Mouse (Mus musculus) kidney, postnatal 4 days (tissue): ENCODE measurements around the gene Gm49661.

Source experiments
- DNase-seq, 2 experiments: peaks; one replicate each; pipeline ENCODE4 v3.0.0; 2021; ENCODE audit warnings: mixed read lengths in 2 of 2

Gm49661 gene

GRCm38 (mm10) chr8:84969241-84970134 lies at the start of gene Gm49661, which contains the start of the genes Prdx2 and Rnaseh2a:
TSS of gene Gm49661 (minus strand) at chr8:84969433.
TSS of gene Prdx2 (plus strand) at chr8:84969587.
TSS of gene Rnaseh2a (minus strand) at chr8:84969767.
- peak; percentile 85 to 92 for DNase-seq

- DNase-seq, result no peak
Measured at GRCm38 (mm10) chr8:85017209-85017608, 48.0 kb upstream of the Gm49661 start.

DNA sequence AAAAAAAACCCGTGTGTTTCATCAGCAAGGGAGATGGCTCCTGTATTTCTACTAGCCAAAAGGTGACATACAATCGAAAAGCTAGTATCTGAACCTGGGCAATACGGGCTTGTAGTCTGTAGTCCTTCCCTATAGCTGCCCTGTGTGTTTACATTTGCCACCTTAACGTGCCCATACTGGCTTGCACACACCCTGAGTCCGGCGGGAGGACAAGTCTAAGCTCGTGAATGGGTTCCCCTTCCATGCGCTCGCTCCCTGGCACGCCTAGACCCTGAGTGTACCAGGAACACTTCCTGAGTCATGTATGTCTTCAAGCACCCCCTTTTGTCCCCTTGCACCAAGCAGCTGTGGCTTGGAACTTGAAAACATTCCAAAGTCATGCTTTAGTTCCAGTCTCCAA lies 47.5 kb upstream of the Gm49661 start:
- no peak for DNase-seq

DNA sequence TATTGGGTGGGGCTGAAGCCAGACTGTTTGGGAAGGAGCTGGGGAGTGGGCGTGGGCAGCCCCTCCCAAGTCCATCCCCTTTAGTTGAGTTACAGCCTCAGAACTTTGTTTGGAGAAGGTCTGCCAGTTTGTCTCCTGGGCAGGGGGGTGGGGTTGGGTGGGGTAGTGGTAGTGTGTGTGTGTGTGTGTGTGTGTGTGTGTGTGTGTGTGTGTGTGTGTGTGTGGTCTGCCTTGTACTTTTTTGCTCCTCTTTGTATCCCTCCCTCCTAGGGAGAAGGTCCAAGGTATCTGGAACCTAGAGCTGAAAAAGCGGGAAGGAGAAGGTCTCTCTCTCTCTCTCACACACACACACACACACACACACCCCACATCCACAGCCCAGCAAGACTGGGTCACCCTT lies 45.2 kb upstream of the Gm49661 start, which contains the start of gene Best2:
Gene Best2 (minus strand): TSS at position 101 of the 400 bp plus-strand sequence.
- DNase-seq, result no peak

GRCm38 (mm10) chr8:85013230-85013840 lies 44.1 kb upstream of the Gm49661 start:
- DNase-seq, result peak; percentile 85 to 90

DNA sequence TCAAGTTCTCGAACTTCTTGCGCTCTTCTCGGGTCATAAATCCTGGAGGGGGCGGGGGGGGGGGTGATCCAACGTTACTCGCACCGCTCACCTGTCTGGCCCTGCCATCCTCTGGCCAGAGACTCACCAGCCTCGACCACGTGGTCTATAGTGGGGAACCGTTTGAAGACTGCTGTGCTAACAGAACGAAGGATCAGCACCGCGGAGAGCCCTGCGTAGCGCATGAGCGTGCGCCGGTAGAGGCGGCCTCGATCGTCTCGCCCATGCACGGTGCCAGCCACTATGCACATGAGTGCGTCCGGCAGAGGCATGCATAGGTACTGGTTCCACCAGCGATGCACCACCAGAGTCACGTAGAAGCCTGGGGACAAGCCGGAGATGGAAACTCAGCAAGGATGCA lies 42.0 kb upstream of the Gm49661 start:
- DNase-seq, result peak; percentile 33 to 43

- peak; percentile 65 to 72 for DNase-seq
Measured at GRCm38 (mm10) chr8:85007686-85008085, 38.5 kb upstream of the Gm49661 start.

DNA sequence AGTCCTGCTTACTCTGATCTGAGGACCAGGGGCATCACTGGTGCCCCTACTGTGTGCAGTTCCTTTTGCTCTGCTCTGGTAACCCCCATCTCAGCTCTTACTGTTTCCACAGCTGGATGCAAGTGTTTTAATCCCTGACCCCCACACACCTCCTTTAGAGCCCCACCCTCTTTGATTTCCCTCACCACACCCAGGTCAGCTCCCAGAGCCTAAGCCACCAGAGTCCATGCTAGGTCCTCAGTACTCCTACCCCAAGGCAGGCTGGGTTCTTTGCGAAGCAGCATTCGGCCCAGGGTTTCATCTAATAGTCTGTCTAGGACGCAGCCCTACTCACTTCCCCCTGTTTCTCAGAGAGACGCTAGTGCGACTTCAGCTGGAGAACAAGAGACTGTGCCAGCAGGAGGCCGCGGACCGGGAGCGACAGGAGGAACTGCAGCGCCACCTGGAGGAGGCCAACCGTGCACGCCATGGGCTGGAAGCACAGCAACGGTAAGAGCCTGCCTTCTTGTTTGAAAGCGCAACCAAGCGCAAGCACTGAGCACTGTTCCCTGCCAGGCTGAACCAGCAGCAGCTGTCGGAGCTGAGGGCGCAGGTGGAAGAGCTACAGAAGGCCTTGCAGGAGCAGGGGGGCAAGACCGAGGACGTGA lies 28.5 kb upstream of the Gm49661 start:
- DNase-seq, result peak; percentile 95

- DNase-seq, result no peak
Measured at GRCm38 (mm10) chr8:84996978-84997377, 27.7 kb upstream of the Gm49661 start.

- DNase-seq, result no peak
Measured at GRCm38 (mm10) chr8:84995680-84996079, 26.4 kb upstream of the Gm49661 start.

GRCm38 (mm10) chr8:84994375-84994774 lies 25.1 kb upstream of the Gm49661 start:
- no peak for DNase-seq

DNA sequence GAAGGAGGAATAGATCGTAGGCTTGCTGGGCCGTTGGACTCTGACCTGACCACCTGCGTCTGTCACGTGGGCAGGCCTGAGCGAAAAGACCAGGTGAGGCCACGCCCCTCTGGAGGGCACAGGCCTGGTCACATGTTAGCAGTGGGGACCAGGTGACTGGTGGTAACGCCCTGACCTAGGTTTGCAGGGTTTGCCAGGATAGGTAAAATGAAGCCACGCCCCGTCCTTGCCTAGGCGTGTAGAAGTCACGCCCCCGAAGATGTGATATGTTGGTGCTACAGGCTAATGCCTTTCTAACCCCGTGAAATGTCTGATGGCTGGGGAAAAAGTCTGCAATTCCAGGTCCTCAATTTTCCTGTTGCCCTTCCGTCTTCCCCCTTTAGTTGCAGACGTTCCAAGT lies 21.6 kb upstream of the Gm49661 start:
- DNase-seq, result peak; percentile 85 to 92

- DNase-seq, result peak; percentile 99
Measured at GRCm38 (mm10) chr8:84990349-84990748, 21.1 kb upstream of the Gm49661 start, which contains the start of gene Hook2. TSS of gene Hook2 (plus strand) at chr8:84990603.

GRCm38 (mm10) chr8:84989810-84990209 lies 20.6 kb upstream of the Gm49661 start:
- peak; percentile 97 to 98 for DNase-seq

DNA sequence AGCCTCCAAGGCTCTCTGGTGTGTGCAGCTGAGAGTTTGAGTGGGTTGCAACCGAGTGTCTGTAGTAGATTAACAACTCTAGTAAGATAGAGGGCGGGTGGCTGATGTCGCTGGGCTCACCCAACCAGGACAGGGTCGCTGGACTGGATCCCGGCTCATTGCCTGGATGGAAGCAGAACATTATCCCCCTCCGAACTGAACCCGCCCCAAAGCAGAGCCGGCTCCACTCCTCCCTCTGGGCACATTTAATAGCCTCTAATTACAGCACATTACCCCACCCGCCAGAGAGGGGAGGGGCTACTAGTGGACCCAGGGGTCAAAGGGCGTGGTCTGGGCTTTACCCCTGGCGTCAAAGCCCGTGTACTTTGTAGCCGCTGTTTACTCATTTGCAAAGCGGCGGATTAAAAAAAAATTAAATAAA lies 20.1 kb upstream of the Gm49661 start:
- DNase-seq, result peak; percentile 74 to 85

- DNase-seq, result no peak
Measured at GRCm38 (mm10) chr8:84987903-84988302, 18.7 kb upstream of the Gm49661 start.

GRCm38 (mm10) chr8:84987388-84987787 lies 18.2 kb upstream of the Gm49661 start:
- DNase-seq, result no peak

GRCm38 (mm10) chr8:84986379-84986945 lies 17.2 kb upstream of the Gm49661 start:
- no peak for DNase-seq

GRCm38 (mm10) chr8:84985684-84986378 lies 16.6 kb upstream of the Gm49661 start:
- peak; percentile 95 to 97 for DNase-seq

GRCm38 (mm10) chr8:84985049-84985683 lies 15.9 kb upstream of the Gm49661 start:
- DNase-seq, result peak; percentile 47 to 69

DNA sequence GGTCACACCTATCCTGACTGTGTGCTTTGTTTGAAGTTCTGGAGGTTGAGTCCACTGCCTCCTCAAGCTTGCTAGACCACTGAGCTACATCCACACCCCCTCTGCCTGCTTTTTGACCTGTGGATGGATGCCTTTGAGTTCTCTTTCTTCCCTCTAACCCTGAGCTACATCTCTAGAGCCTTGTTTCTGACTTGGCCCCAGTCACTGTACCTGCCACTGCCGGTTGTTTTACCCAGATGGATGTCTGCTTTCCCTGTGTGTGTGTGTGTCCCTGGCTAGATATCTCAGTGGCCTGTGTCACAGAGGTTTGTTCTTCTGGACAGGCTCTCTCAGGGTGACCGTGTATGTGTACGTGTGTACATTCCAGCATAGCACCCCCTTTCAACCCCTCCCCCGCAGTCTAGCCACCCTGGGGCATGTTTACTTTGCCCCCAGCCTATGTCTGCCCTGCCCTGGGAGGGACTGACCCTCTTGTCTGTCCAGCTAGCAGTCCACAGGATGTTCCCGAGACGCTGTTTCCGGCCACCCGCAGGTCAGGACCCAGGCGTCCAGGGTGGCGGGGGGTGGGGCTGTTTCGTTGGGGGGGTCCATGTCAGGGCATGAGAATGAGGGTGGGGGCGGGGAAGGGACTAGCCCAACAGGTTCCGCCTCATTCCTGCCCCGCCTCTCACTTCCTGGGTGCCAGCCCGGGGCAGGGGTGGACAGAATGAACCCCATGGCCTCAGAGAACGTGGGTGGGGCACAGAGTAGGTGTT lies 15.2 kb upstream of the Gm49661 start:
- peak; percentile 68 to 77 for DNase-seq
